Mouse (Mus musculus) c-Kit-negative CD71-positive TER-119-positive erythroid progenitor cells, embryonic 14.5 days (primary cell): ENCODE measurements around the gene Mul1.

Experiments
- DNase-seq: peaks from one replicate; pipeline ENCODE4 v3.0.0-alpha.2; 2013; ENCODE audit warnings: low read depth, low spot score

Mul1 gene

DNA sequence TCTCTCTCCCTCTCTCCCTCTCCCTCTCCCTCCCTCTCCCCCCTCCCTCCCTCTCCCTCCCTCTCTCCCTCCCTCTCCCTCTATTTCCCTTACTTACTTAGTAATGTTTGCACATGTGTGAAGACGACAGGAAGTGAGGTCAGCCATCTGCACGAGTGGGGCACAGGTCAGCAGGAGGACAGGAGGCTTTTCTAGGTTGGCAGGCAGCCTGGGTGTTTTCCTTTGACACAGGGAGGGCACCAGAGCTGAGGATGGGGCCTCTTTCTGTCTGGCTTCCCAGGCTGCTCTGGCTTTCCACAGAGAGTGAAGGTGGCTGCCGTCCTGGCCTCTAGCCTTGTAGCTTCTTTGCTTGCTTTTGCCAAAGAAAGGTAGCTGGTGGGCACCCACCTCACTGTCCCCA lies 5.6 kb downstream of the Mul1 start:
- DNase-seq, result no peak

DNA sequence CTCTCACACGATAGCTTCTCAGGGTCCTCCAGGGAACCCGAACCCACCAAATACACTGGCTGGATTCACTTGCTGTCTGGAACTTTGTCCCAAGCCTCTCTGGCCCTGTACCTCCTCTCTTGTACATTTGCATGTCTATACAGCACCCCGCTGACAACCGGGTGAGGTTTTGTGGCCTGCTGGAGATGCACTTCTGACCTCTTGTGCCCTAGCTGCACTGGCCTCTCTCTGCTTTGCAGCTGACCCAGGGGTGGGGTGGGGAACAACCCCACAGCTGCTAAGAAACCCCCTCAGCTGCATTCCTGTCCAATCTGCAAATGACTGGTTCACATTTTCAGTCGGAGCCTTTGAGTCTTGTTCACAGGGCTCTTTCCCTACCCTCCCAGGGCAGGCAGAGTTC lies 10.5 kb downstream of the Mul1 start:
- DNase-seq, result no peak

DNA sequence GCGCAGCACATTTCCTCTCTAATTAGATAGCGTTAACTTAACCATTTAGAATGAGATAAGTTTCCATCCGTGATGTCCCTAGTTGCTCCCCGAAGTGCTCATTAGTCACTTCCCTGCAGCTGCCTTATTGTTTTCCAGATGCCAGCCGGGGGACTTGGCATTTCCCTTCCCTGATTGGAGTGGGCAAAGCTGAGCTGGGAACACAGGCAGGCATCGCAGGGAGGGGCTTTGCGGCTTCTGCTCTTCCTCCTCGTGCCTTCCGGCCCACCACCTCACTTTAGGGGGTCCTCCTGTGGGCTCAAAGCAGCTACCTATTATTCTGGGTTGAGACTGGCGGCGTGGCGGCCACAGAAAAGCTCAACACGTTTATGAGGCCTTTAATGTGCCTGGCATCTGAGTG lies 12.5 kb downstream of the Mul1 start:
- no peak for DNase-seq

DNA sequence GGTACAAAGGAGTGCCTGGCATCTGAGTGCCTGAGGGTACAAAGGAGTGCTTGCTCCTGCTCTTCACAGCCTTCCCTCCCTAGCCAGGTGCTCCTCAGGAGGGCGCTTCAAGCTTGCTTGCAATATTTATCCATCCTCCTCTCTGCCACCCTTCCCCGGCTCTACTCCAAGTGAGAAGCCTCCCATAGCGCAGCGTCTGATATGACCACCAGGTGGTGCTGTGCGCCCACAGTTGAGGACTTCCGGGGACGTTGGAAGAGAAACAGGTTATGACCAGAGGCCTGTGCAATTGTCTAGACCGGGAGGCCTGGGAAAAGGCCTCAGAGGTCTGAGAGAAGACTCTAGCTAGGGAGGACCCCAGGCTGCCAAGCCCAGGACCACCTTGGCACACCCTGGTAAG lies 12.9 kb downstream of the Mul1 start:
- DNase-seq, result peak; percentile 31

DNA sequence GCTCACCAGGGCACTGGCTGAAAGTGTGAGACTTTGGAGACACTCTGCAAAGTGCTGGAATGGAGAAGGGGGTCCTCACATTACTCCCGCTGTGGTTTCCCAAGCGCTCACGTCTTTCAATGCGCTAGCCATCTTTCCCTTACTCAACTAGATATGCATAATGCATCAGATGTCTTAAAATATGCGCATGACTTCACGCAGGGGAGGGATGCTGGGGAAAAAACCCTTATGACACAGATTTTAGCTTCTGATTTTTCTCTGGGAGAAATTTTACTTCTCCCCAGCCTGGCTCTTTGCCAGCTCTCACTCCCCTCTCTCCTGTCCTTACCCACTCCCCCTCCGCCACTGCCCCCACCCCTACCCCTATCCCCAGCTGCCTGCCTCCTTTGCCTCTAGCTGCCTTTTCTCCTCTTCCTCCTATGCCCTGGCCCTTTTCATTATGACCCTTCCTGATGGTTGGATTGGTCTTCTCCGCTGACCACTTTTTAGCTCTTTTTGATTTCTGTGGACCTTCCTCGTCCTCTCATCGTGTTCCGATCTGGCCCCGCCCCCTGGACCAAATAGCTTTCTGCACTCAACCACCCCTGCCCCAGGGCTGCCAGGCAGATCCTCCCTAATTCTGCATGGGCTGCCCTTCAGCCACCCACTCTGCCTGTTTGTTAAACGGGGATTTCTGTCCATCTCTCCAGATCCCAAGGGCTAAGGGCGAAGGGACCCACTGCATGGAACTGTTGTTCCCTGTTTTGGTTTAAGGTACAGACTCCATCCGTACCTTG lies 13.5 kb downstream of the Mul1 start:
- DNase-seq, result no peak

DNA sequence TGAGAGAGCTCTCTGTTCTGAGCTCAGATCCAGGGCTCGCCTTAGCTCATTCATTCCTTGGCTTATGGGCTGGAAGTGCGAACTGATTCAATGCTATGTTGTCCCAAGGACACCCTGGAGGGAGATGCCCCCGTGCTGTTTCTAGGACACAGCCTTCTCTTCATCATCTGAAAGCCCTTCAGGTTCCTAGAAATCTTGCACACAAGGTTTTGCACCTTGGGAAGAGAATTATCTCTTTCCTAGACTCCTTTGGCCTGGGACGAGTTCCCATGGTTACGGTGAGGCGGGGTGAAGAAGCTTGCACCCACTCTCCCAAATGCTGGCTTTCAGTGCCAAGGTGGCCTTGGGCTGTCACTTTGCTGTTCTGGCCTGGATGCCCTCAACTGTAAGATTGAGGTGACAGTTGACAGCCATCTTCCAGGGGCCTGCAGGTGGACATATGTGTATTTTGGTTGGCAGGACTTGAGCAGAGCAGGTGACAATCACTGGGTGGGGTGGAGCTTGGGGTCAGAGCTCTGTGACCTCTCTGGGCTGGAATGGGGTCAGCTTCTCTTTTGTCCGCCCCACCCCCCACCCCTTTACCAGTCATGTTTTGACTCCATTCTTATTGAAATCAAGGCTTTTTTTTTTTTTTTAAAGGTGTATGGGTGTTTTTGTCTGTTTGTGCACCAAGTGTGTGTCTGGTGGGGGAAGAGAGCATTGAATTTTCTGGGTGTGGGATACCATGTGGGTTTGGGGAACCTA lies 14.6 kb downstream of the Mul1 start:
- no peak for DNase-seq

GRCm38 (mm10) chr4:138449636-138450314 lies 15.3 kb downstream of the Mul1 start:
- DNase-seq, result no peak

DNA sequence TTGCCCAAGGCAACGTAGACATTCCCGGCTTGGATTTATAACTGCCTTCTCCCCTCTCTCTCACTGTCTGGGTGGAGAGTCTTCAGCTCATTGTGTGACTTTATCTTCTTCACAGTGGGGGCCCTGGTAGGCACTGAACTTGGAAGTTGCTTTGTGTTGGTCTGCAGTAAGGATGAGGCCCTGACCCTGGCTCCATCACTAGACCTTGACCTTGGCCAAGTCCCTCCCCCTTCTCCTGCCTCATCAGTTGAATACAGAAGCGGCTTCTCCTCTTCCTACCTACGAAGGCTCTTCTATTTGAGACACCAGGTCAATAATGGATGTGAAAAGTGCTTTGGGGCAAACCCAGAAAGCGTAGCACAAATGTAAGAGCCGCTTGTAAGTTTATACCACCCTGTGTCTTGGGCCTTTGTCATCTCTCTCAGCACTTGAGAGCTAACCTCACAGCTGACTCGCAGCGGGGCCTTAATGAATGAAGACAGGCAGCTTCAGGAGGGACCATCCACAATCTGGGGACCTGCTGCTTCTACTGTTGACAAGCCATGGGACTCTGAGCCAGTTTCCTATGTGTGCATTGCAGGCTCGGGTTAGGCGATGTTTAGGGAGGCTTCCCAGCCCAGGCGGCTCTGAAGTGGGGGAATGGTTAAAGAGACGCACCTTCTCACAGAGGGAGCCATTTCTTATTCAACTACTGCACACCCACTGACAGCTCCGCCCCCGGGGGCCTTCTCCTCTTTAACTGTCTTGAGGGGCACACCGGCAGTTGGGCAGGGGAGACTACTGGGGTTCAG lies 18.0 kb downstream of the Mul1 start:
- DNase-seq, result no peak

- DNase-seq, result no peak
Observed at GRCm38 (mm10) chr4:138453097-138453752, 18.8 kb downstream of the Mul1 start.

GRCm38 (mm10) chr4:138453753-138454570 lies 19.5 kb downstream of the Mul1 start, which contains the start of gene Camk2n1:
Gene Camk2n1 (plus strand): TSS chr4:138454314.
- no peak for DNase-seq

- DNase-seq, result no peak
Observed at GRCm38 (mm10) chr4:138454571-138455140, 20.2 kb downstream of the Mul1 start.

DNA sequence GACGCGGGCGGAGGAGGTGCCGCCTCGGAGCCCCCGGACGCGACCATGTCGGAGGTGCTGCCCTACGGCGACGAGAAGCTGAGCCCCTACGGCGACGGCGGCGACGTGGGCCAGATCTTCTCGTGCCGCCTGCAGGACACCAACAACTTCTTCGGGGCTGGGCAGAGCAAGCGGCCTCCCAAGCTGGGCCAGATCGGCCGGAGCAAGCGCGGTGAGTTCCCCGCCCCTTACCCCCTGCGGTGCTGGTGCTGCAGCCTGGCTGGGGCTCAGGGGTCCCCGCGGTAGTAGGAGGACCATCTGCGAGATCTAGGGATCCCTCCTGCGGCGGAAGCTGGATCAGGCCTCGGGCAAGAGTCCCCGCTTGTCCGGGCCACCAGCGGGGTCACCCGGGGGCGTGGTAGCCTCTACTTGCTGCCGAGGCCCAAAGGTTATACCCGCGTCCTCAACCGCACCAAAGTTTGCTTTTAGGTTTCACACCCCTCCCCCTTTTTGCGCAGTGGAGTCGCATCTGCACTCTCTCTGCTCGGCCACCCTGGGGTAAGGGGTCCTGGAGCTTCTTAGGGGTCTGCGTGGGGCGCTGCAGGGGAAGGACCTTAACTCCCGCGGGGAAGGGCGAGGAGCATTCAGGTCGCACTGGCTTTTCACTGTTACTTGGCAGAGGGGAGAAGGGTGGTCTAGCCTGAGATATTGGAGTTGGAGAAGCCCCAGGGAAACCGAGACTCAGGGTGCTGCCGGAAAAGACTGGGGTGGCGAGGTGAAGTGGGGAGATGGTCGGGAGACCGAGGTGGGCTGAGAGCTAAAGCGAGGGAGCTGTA lies 20.9 kb downstream of the Mul1 start:
- DNase-seq, result no peak

DNA sequence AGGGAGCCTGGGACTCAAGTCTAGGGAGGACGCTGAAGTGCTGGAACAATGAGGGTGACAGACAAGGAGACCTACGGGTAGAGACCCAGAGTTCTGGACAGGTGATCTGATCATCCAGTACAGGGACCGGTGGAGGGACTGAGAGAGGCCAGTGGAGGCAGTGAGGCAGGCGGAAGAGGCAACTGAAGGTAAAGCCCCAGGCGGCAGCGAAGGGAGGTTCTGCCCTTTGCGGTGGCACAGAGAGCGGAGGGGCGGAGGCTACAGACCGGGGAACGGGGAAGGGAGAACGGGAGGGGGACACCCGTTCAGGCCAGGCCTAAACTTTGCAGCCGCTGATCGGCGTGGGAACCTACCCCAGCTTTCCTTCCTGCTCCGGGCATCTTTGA lies 21.5 kb downstream of the Mul1 start:
- DNase-seq, result no peak

DNA sequence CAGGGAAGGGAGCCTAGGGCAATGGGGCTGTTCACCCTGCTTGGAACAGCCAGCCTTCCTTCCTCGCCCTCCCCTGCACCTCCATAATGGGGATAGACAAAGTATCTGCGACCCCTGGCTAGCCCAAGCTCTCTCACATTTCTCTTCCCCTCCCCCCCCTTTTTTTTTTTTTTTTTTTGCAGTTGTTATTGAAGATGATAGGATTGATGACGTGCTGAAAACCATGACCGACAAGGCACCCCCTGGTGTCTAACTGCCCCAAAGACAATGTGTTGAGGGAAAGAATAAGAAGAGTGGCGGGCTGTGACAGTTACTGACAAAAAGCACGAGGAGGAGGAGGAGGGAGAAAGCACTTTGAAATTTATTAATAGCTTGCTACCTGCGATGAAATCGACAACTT lies 22.1 kb downstream of the Mul1 start:
- no peak for DNase-seq

- no peak for DNase-seq
Observed at GRCm38 (mm10) chr4:138457091-138457490, 22.6 kb downstream of the Mul1 start.

DNA sequence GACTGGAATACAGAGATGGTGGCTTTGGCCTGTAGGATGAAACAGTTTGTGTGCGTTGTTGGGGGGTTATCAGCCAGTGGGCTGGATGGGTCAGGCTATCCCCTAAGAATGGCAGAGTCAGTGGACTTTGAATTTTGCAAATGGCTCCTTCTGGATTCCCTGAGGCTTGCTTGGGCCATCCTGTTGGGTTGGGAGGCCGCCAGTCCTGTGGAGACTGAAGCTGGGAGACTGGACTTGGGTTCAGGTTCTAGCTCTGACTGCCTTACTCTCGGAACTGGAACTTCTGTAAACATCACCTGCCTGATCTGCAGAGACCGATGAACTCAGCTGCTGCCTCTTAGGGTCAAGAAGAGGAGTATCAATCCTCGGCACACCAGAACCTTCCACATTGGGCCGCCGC lies 23.7 kb downstream of the Mul1 start:
- no peak for DNase-seq

- DNase-seq, result no peak
Observed at GRCm38 (mm10) chr4:138458735-138459440, 24.4 kb downstream of the Mul1 start.

- no peak for DNase-seq
Observed at GRCm38 (mm10) chr4:138459775-138460174, 25.3 kb downstream of the Mul1 start.

DNA sequence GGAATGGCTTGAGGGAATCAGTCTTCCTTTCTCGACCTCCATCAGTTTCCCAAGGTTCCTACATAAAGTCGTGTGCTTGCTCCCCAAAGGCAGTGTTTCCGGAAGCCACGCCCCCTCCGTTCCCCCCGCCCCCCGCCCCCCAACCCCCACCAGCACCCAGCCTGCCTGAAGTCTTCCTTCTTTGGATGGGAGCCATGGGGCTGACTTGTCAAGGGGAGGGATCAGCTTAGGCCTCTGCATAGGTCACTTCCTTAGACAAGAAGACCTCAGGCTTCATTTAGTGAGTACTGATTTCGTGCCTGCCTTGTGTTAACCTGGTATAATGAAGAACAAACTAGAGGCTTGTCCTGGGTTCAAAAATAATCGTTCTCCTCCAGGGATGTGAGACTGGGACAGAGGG lies 26.4 kb downstream of the Mul1 start:
- no peak for DNase-seq
